Mouse (Mus musculus) adrenal gland, adult 8-10 months (tissue): ENCODE data around the gene Rras. TPM values are rescaled to one million over a fixed set of nuclear protein-coding genes. Genes with fewer than 3 reads are reported as not detected.

ENCODE experiments used
- DNase-seq: peaks from one replicate; pipeline ENCODE4 v3.0.0; 2022
- total RNA-seq, 4 experiments: library from RNA; stranded (reverse); gene quantifications; 2 replicates each; pipeline ENCODE4 v1.2.4; 2022

The Rras gene
- total RNA-seq, result 100 to 1,000 TPM in 3 of 4 experiments, 10 to 100 TPM in 1; 89.6 to 138 (median 129) TPM

- peak; percentile 97 for DNase-seq
Observed at GRCm38 (mm10) chr7:45017242-45018061, at the start of gene Rras. Rras (plus strand) TSS chr7:45017961.

GRCm38 (mm10) chr7:44970231-44970691, 47.5 kb upstream of the Rras start:
- DNase-seq, result peak; percentile 82

GRCm38 (mm10) chr7:44971142-44971541, 46.6 kb upstream of the Rras start:
- DNase-seq, result no peak

- no peak for DNase-seq
Observed at GRCm38 (mm10) chr7:44973415-44974130, 44.2 kb upstream of the Rras start.

GRCm38 (mm10) chr7:44974383-44975116, 43.2 kb upstream of the Rras start, which contains the start of gene Cpt1c:
Cpt1c (minus strand) TSS chr7:44974851.
- DNase-seq, result peak; percentile 76

- DNase-seq, result no peak
Observed at GRCm38 (mm10) chr7:44975117-44975419, 42.7 kb upstream of the Rras start.

GRCm38 (mm10) chr7:44978300-44978699, 39.5 kb upstream of the Rras start:
- DNase-seq, result no peak

- no peak for DNase-seq
Observed at GRCm38 (mm10) chr7:44981539-44981938, 36.2 kb upstream of the Rras start.

- peak; percentile 75 for DNase-seq
Observed at GRCm38 (mm10) chr7:44983085-44983484, 34.7 kb upstream of the Rras start.

- no peak for DNase-seq
Observed at GRCm38 (mm10) chr7:44983944-44984832, 33.6 kb upstream of the Rras start.

- no peak for DNase-seq
Observed at GRCm38 (mm10) chr7:44984833-44985164, 33.0 kb upstream of the Rras start.

- DNase-seq, result peak; percentile 75
Observed at GRCm38 (mm10) chr7:44985595-44986191, 32.1 kb upstream of the Rras start.

GRCm38 (mm10) chr7:44986192-44986878, 31.4 kb upstream of the Rras start, which contains the start of gene Prmt1:
Prmt1 (minus strand) TSS chr7:44986568.
- DNase-seq, result peak; percentile 100

GRCm38 (mm10) chr7:44986879-44987718, 30.7 kb upstream of the Rras start:
- DNase-seq, result no peak

- DNase-seq, result no peak
Observed at GRCm38 (mm10) chr7:44996672-44997071, 21.1 kb upstream of the Rras start.

- peak; percentile 94 for DNase-seq
Observed at GRCm38 (mm10) chr7:44997231-44997939, 20.4 kb upstream of the Rras start, which contains the start of gene Irf3. Irf3 (plus strand) TSS chr7:44997648.

- DNase-seq, result no peak
Observed at GRCm38 (mm10) chr7:44997940-44998428, 19.8 kb upstream of the Rras start.

- no peak for DNase-seq
Observed at GRCm38 (mm10) chr7:44998501-44998955, 19.2 kb upstream of the Rras start, which contains the start of gene Bcl2l12. Bcl2l12 (minus strand) TSS chr7:44998712.

- DNase-seq, result no peak
Observed at GRCm38 (mm10) chr7:44999753-45000152, 18.0 kb upstream of the Rras start.
